Mouse (Mus musculus) MEL-GATA-1-ER (cell line): ENCODE measurements at regions not wholly inside any gene's neighbourhood (a gene's known extent, or its start where the extent isn't known, plus 50 kb on each side); places are given as distances from the start of the nearest gene placed in this dataset.

Experiments
- DNase-seq: peaks from one replicate; pipeline ENCODE4 v3.0.0-alpha.2; 2012; ENCODE audit warnings: low read depth; ENCODE audit errors: extremely low read depth

- DNase-seq, result peak; percentile 8
These were observed 104.5 kb upstream of the Egr2 start for GRCm38 (mm10) chr10:67430805-67431204.

GRCm38 (mm10) chr10:67439042-67439635 is 96.1 kb upstream of the Egr2 start:
- DNase-seq, result no peak

- no peak for DNase-seq
These were observed 95.4 kb upstream of the Egr2 start for GRCm38 (mm10) chr10:67439844-67440243.

GRCm38 (mm10) chr10:67441243-67441642 is 94.0 kb upstream of the Egr2 start:
- DNase-seq, result no peak

- no peak for DNase-seq
These were observed 86.4 kb upstream of the Egr2 start for GRCm38 (mm10) chr10:67448875-67449274.

- DNase-seq, result no peak
These were observed 81.1 kb upstream of the Egr2 start for GRCm38 (mm10) chr10:67454149-67454548.

GRCm38 (mm10) chr10:67458447-67459272 is 76.6 kb upstream of the Egr2 start:
- no peak for DNase-seq

GRCm38 (mm10) chr10:67461321-67461720 is 74.0 kb upstream of the Egr2 start:
- DNase-seq, result no peak

- no peak for DNase-seq
These were observed 73.4 kb upstream of the Egr2 start for GRCm38 (mm10) chr10:67461862-67462261.

- no peak for DNase-seq
These were observed 66.6 kb upstream of the Egr2 start for GRCm38 (mm10) chr10:67468724-67469123.

GRCm38 (mm10) chr10:67473016-67473415 is 62.3 kb upstream of the Egr2 start:
- DNase-seq, result no peak

- DNase-seq, result no peak
These were observed 60.9 kb upstream of the Egr2 start for GRCm38 (mm10) chr10:67474336-67474735.

- no peak for DNase-seq
These were observed 53.0 kb upstream of the Egr2 start for GRCm38 (mm10) chr10:67482268-67482667.

GRCm38 (mm10) chr10:67483371-67483770 is 51.9 kb upstream of the Egr2 start:
- no peak for DNase-seq

GRCm38 (mm10) chr10:67484091-67484745 is 51.1 kb upstream of the Egr2 start:
- no peak for DNase-seq
